Mouse (Mus musculus): ENCODE results near the gene Dcbld2.

The Dcbld2 gene

GRCm38 (mm10) chr16:58408062-58408486, at the start of gene Dcbld2:
TSS of gene Dcbld2 (plus strand) at chr16:58408443.
- peak; percentile 99 for DNase-seq (ENCODE audit: low read depth, low spot score)

DNA sequence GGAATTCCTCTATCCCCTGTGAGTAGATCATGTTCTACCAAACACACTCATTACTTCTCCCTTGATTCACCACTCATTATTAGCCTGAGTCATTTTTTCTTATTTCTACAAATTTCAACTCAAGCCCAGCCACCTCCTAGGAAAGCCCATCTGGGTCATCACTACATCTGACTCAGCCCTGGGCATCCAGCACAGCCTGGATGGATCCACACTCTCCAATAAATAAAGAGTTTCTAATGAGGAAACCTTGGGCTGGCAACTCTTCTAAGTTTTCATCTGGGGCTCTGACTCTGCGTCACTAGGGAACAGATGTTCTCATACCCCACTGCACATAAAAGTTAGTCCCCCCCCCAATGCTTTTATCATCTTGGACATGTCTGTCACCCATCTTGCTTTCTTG, 31.1 kb upstream of the Dcbld2 start:
- no peak for DNase-seq (ENCODE audit: low read depth, low spot score)

DNA sequence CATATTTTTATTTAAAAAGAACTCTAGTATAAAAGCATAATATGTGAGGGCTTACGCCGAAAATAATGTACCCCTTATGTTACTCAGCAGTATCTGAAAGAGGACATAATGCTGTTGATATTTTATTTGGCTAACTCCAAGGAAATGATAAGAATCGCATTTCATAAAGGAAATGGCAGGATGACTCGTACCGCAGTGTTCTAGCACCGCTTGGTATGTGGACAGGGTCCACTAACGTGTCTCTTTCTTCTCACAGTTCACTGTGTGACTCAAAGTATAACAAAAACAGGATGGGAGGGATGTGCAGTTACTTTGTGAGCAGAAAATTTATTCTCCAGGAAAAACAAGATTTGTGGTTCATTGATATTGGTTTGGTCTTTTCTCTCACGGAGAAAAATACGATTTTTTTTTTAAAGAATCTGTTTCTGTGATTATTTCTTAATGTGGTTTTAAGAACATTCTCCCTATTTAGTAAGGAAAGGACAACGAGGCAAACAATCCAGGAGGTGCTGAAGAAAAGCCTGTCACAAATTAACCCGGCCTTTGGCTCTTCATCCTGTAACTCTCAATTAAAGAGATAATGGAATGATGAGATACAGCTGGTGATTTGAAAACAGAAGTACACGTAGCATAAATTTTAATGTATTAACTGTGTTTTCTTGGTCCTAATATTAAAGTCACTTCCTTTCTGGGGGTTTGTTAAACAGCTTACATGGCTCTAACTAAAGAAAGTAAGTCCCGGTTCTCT, 30.3 kb upstream of the Dcbld2 start:
- DNase-seq (ENCODE audit: low read depth, low spot score): no peak

DNA sequence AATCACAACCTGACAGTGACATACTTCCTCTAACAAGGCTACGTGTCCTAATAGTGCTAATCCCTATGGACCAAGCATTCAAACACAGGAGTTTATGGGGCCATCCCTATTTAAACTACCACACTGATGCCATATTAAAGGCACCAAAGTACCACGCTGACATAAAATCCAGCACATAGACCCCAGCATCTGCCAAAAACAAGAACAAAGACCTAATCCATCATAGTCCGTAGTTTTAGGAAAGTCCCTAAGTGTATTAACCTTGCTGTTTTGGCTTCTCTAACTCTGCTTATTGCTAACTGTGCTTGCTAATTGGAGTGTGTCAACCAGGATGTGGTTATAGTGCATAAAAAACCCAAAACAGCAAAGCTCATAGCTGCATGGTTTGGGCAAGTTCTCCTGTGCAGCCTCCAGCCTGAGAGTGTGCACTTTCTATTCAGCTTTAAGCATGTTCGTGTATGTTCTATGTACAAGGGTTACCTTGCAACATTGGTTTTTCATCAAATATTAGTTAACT, 21.9 kb upstream of the Dcbld2 start:
- DNase-seq (ENCODE audit: low read depth, low spot score): no peak

DNA sequence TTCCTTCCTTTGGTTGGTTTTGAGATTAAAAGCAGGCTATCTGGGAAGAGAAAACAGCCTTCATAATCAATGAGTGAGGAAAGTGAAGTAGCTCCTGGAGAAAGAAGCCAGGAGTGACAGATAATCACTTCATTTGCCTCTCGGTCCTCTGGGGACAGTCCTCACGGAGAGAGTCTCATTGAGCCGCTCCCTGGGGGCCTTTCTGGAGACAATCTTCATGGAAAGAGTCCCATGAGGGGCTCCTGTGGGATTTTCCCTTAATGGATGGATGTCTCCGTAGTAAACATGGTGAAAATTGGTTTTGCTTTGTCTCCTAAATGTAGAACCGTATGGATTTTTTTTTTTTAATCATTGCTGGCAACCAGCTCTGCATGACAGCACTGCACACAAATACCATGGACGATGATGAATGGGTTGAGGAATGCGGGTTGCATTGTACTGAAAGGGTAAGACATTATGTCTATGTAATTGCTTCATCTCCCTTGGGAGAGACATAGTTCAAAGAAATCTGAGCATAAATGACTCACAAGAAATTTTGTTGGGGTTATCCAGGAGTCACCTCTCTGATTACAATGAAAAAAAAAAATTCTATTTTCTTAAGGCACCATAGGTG, 19.0 kb upstream of the Dcbld2 start:
- no peak for DNase-seq (ENCODE audit: low read depth, low spot score)

- peak; percentile 28 for DNase-seq (ENCODE audit: low read depth, low spot score)
Observed at GRCm38 (mm10) chr16:58393036-58393435, 15.2 kb upstream of the Dcbld2 start.

DNA sequence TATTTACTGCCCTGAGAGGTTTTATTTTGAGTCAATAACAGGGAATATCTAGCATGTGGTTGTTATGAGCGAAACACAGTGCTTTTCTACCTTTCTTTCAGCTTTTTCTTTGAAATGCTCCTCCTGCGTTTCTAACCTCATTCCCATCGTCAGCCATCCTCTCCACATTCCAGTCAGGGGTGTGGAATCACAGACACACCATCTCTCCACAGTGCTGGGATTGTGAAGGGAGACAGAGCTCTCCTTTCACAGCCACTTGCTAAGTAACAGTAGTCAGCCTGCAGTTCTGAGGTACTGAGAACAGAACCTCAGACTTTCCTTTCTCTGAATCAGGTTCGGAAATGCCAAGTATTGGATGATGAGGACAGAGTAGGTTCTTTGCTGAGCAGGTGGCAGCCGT, 14.1 kb upstream of the Dcbld2 start:
- DNase-seq (ENCODE audit: low read depth, low spot score): peak; percentile 14

DNA sequence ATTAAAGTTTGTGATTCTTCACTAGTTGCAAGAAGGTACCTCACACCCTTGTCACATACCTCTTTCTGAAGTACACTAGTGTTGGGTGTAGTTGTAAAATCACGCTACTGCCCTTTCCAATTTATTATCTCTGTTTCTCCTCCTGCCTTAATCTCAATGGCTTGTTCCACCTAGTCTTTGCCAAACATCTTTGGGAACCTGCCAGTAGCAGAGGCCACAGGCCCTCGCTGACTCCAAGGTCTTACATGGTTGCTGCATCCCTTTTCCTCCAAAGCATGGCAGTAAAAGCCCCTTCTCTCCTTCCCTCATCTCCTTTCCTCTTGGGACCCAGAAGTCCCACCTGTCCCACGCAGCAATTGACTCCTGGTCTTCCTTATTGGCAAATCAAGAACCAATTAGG, 9.6 kb upstream of the Dcbld2 start:
- DNase-seq (ENCODE audit: low read depth, low spot score): no peak

GRCm38 (mm10) chr16:58401079-58401478, 7.2 kb upstream of the Dcbld2 start:
- no peak for DNase-seq (ENCODE audit: low read depth, low spot score)

DNA sequence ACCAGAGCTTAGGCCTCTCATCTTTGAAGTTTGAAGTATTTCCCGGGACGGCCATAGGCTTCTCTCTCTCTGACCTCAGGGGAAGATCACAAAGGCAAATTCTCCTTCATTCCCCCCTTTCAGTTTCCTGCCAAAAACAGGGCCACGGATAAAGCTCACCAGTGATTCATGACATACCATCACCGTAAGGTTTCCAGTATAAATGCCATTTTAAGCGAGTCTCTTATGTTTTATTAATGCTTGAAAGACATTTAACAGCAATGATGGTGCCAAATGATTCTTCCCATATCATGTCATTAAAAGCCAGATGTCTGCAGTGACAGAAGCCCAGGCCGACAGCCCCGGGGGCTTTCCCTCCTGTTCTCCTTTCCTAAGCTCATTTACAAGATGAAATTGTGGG, 3.6 kb upstream of the Dcbld2 start:
- no peak for DNase-seq (ENCODE audit: low read depth, low spot score)

DNA sequence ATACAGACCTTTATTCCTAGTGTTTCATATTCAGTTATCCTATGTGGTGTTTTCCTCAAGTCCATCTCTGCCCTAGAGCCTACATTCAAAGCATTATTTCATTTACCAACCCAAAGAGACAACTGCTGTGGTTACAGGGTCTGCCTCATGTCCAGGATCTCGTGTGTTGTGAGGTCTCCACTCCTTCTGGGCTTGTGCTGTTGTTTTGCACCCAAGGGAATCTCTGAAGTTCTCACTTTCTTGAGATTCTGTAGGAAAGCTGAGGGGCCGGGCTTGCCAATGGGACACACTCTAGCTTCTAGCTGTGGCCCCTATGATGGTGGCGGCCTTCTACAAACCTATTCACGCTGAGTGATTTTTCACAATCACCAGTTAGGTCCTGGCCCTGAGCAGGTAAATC, 3.0 kb upstream of the Dcbld2 start:
- no peak for DNase-seq (ENCODE audit: low read depth, low spot score)

GRCm38 (mm10) chr16:58408487-58409281, 441 bp downstream of the Dcbld2 start:
- DNase-seq (ENCODE audit: low read depth, low spot score): peak; percentile 19

DNA sequence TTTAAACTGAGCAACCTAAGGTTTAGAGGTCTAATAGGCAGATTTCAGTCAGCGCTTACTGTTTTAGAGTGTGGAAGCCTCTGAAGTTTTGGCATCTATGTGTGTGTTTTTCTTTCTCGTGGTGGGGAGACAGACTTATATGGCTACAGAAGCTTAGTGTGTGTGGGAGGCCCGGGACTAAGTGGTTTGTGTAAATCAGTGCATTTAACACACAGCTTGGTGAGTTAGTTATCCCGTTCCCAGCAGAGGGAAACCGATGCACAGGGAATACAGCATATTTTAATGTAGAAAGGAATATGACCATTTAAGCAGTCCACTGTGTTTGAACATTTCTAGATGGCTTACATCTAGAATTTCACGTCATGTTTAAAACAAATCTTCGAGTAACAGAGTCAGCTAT, 1.6 kb downstream of the Dcbld2 start:
- DNase-seq (ENCODE audit: low read depth, low spot score): no peak

DNA sequence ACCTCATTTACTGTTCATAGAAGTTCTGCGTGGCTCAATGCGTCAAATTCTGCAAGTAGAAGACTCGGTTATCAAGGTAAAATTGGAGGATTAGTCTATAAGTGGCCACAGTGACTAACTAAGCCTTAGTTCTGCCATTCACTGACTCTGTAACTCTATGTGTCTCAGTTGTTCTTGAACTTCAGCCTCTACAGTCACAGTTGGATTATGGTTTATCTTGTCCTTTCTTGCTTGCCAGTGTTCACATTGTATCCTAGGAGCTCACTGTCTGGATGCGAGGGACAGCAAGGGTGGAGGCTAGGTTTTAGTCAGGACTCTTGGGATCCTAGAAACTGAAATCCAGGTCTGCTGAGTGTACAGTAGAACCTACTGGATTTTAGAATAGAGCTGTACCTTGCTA, 6.6 kb downstream of the Dcbld2 start:
- DNase-seq (ENCODE audit: low read depth, low spot score): no peak

DNA sequence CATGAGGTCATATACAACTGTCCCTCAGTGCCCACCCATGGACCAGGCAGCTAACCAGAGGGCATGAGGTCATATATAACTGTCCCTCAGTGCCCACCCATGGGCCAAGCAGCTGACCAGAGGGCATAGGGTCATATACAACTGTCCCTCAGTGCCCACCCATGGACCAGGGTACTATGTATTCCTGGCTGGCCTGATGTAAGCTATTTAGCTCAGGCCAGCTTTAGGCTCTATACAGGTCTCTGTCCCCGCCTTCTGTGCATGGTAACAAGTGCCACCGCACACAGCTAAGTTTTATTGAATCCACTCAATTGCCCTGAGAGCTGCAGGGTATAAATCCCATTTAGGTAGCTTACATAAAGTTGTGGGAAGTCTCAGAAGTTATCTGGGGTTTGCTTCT, 7.3 kb downstream of the Dcbld2 start:
- DNase-seq (ENCODE audit: low read depth, low spot score): no peak

DNA sequence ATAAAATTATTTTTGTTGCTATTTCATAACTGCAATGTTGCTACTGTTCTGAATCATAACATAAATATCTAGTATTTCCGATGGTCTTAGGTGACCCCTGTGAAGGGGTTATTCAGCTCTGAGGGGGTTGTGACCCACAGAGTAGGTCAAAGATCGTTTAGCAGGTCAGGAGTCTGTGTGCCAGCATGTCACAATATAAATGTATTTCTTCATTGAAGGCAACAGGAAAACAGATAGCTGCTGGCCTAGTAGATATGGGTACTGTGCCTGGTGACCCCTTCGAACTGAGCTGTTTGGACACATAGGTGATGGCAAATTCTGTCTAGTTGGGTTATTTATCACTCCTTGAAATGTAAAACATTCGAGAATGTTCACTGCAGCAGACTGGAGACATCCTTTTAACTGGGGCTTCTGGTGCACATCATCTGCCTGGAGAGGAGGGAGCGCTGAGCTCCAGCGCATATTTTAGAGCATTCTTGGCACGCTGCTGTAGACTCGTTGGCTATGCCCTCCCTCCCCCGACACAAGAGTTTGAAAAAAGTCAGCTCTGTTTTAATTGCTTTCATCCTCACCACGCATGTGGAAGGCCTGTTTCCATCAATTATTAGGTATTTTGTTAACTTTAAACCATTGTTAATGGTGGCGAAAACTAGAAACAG, 13.6 kb downstream of the Dcbld2 start:
- no peak for DNase-seq (ENCODE audit: low read depth, low spot score)

GRCm38 (mm10) chr16:58430246-58430645, 22.0 kb downstream of the Dcbld2 start:
- no peak for DNase-seq (ENCODE audit: low read depth, low spot score)

- DNase-seq (ENCODE audit: low read depth, low spot score): no peak
Observed at GRCm38 (mm10) chr16:58432384-58432783, 24.1 kb downstream of the Dcbld2 start.

DNA sequence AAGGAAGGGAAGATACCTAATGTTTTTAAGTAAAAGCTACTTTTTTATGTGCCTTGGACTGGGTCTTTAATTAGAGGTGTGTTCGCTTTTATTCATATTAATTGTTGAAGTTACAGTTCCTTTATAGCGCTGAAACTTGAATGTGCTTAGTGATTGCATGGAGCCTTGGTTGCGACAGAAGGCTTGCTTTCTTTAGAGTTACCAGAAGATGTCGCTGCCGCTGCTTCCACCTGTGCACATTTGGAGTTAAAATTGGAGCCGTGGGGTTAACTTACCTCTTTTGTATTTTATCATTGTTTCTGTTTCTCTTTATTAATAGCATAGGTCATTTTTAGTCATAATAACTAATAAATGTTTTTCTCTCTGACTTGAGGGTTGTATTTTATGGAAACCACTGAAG, 36.5 kb downstream of the Dcbld2 start:
- DNase-seq (ENCODE audit: low read depth, low spot score): peak; percentile 18

- no peak for DNase-seq (ENCODE audit: low read depth, low spot score)
Observed at GRCm38 (mm10) chr16:58446281-58447259, 38.3 kb downstream of the Dcbld2 start.

GRCm38 (mm10) chr16:58449073-58449472, 40.8 kb downstream of the Dcbld2 start:
- DNase-seq (ENCODE audit: low read depth, low spot score): no peak

Data from ES-CJ7 (cell line).